Mouse (Mus musculus) midbrain, postnatal 0 days (tissue): ENCODE measurements at regions not wholly inside any gene's neighbourhood (a gene's known extent, or its start where the extent isn't known, plus 50 kb on each side); places are given as distances from the start of the nearest gene placed in this dataset.

Source experiments
- ATAC-seq: fragments of 200-750 bp; cut with Nextera tagmentation; 2 replicates; pipeline ENCODE4 v1.8.0; 2017; ENCODE audit warnings: moderate number of reproducible peaks, mild to moderate bottlenecking, moderate TSS enrichment, moderate library complexity; ENCODE audit not compliant: low FRiP score
- DNase-seq: peaks from one replicate; pipeline ENCODE4 v3.0.0-alpha.2; 2015; ENCODE audit warnings: low spot score
- H3K27ac ChIP-seq: fragments of 300-500 bp; sonication (generic); 2 replicates; pipeline ENCODE4 v1.5.1; 2014; ENCODE audit warnings: low read depth, mild to moderate bottlenecking, low read length, mixed read lengths
- H3K27me3 ChIP-seq: fragments of 300-500 bp; sonication (generic); 2 replicates; pipeline ENCODE4 v1.6.1; 2014; ENCODE audit warnings: low read length, control low read depth, mixed read lengths; ENCODE audit not compliant: insufficient read depth
- H3K36me3 ChIP-seq: fragments of 300-500 bp; sonication (generic); 2 replicates; pipeline ENCODE4 v1.6.1; 2014; ENCODE audit warnings: low read length, control low read depth, mixed read lengths; ENCODE audit not compliant: insufficient read depth
- H3K4me1 ChIP-seq: fragments of 300-500 bp; sonication (generic); 2 replicates; pipeline ENCODE4 v1.6.1; 2014; ENCODE audit warnings: mild to moderate bottlenecking, control low read depth, antibody characterized with exemption, low read length, mixed read lengths; ENCODE audit not compliant: insufficient read depth
- H3K4me2 ChIP-seq: fragments of 300-500 bp; sonication (generic); 2 replicates; pipeline ENCODE4 v1.6.1; 2014; ENCODE audit warnings: low read depth, mild to moderate bottlenecking, low read length, mixed read lengths; ENCODE audit not compliant: poor library complexity, severe bottlenecking
- H3K4me3 ChIP-seq: fragments of 300-500 bp; sonication (generic); 2 replicates; pipeline ENCODE4 v1.5.1; 2014; ENCODE audit warnings: low read depth, mild to moderate bottlenecking, low read length, moderate library complexity
- H3K9ac ChIP-seq: fragments of 300-500 bp; sonication (generic); replicated peaks from 2 replicates; pipeline ENCODE4 v1.6.1; 2014; ENCODE audit warnings: mild to moderate bottlenecking, low read length, moderate library complexity, mixed read lengths; ENCODE audit not compliant: poor library complexity, severe bottlenecking
- H3K9me3 ChIP-seq: fragments of 300-500 bp; sonication (generic); 2 replicates; pipeline ENCODE4 v1.6.1; 2016; ENCODE audit warnings: low read length, control low read depth
- CTCF ChIP-seq: IDR thresholded peaks from 2 replicates; pipeline ENCODE4 v1.5.1; 2016; ENCODE audit warnings: antibody characterized with exemption, mild to moderate bottlenecking
- WGBS: fragments of 180-500 bp; shearing (Covaris S2); extraction: QIAGEN DNeasy Blood & Tissue Kit; methylation state at CpG from one replicate; pipeline ENCODE4 v1.1.7; 2014; 5-methylcytosine and 5-hydroxymethylcytosine counted together

DNA sequence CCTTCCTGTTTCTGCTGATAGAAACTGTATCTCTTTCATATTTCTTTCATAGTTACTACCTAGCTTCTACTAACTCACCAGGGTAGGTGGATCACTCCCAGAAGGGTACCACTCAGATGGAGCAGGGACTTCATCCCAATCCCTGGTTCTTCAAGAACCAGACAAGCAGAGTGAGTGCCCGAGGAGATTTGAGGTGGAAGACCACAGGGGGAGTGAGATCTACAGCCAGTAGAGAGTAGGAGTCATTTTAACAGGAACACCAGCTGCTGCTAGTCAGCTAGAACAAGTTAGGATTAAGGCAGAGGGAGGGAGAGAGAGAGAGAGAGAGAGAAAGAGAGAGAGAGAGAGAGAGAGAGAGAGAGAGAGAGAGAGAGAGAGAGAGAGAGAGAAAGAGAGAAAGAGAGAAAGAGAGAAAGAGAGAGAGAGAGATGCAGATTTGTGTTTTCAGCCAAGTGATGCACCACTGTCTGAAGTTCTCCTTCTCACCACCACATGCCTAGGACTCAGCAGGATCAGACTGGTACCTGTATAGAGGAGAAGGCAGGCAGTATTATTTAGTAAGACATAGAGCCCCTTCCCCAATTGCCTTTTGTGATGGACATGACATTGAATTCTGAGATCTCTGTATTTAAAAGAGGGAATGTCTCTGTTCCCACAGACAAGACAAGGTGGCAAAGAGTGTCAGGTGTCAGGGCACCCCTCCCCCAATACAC is 51.4 kb upstream of the Zfp648 start:
- ATAC-seq = no peak
- Histone ChIP-seq H3K4me1 (no peaks in the 10 kb centered on the region), H3K27ac (peak overlapping the region; percentile 62), H3K27me3 (no peaks in the 10 kb centered on the region), H3K4me2 (no peak overlapping the region), H3K9me3 (no peaks in the 10 kb centered on the region), H3K9ac (no peak overlapping the region), H3K4me3 (no peak overlapping the region), H3K36me3 (no peaks in the 10 kb centered on the region)
- DNase-seq = no peak
- TF ChIP-seq CTCF = no peak
- WGBS = 63% methylated on average over 1 of the region's 1 CpGs

GRCm38 (mm10) chr1:154150167-154150851 is 50.7 kb upstream of the Zfp648 start:
- WGBS = 19% methylated on average over 8 of the region's 8 CpGs
- Histone ChIP-seq H3K27me3 (no peaks in the 10 kb centered on the region), H3K36me3 (no peaks in the 10 kb centered on the region), H3K9me3 (no peaks in the 10 kb centered on the region), H3K9ac (no peak overlapping the region), H3K4me1 (no peaks in the 10 kb centered on the region), H3K4me3 (no peak overlapping the region), H3K4me2 (no peak overlapping the region), H3K27ac (peak overlapping the region; percentile 62)
- DNase-seq (peak; percentile 89), ATAC-seq (peak; percentile 80)
- no peak for TF ChIP-seq CTCF
